23 mouse cellular contexts compared by ENCODE assay signal in genomic region chr11:75990965-75991835, GRCm38 (mm10). TPM values are rescaled to one million over a fixed set of nuclear protein-coding genes. Genes with fewer than 3 reads are reported as not detected.
A peak's percentile ranks its signal among the peaks of the same experiment; 100 is the strongest.
DNase-seq lines count a peak whose midpoint lies in the region; ATAC-seq and TF ChIP-seq lines count a peak whose summit lies in the region.
"Had no signal": no experiment of that assay in that cellular context is flagged by ENCODE, and none has a peak within 500 bp of the region (broad histone marks: within the 10 kb centered on the region; RNA-seq: fewer than 3 reads in every experiment).

No protein-coding gene starts in this region.

- TF ChIP-seq CTCF in forebrain, postnatal 0 days (IDR thresholded peaks at IDR 0.05; ENCODE audit: low read depth), result 0 out of 2 replicates have a peak, but pooled peaks have one; percentile 24
- TF ChIP-seq CTCF in liver, postnatal 0 days (IDR thresholded peaks at IDR 0.05; ENCODE audit: low read depth), result peak; percentile 33
- peak; percentile 36 for TF ChIP-seq CTCF in Patski (IDR thresholded peaks at IDR 0.05)

- no peaks in the 10 kb centered on the region for H3K36me3 ChIP-seq in forebrain, postnatal 0 days (ENCODE audit: insufficient read depth)
- H3K36me3 ChIP-seq in forebrain, embryonic 13.5 days (ENCODE audit: poor library complexity, severe bottlenecking), result no peaks in the 10 kb centered on the region
- H3K36me3 ChIP-seq in liver, postnatal 0 days (replicated peaks; ENCODE audit: insufficient read depth, low read length), result no peaks in the 10 kb centered on the region
- no peaks in the 10 kb centered on the region for H3K36me3 ChIP-seq in liver, embryonic 11.5 days (ENCODE audit: control insufficient read depth, insufficient read depth, low read length)
- H3K36me3 ChIP-seq: embryonic facial prominence, embryonic 12.5 days; heart, embryonic 15.5 days; hindbrain, embryonic 10.5 days; kidney, embryonic 15.5 days had no signal

- POLR2A ChIA-PET in Patski (lab: Charles Lee), result no interaction called here

- DNase-seq in forebrain, postnatal 0 days, result no peak
- DNase-seq in liver, postnatal 0 days, result no peak
- DNase-seq in liver, embryonic 11.5 days (ENCODE audit: low spot score), result no peak
- no peak for DNase-seq in Patski (ENCODE audit: low read depth, low spot score)
- DNase-seq in layer of hippocampus, adult 9-11 months, result peak; percentile 73
- DNase-seq in neural tube, embryonic 10.5 days (ENCODE audit: extremely low spot score, low spot score), result no peak
- DNase-seq: adrenal gland, adult 2 months; cerebellum, adult 18-20 months; gastrocnemius, postnatal 14 days; heart, adult 2 months; liver; lung, postnatal 10 days; right cerebral cortex, postnatal 14 days had no signal

- no peaks in the 10 kb centered on the region for H3K4me1 ChIP-seq in forebrain, postnatal 0 days (ENCODE audit: insufficient read depth)
- 0 out of 2 replicates have a peak, but pooled peaks cover 3% of the 10 kb centered on the region for H3K4me1 ChIP-seq in forebrain, embryonic 13.5 days
- H3K4me1 ChIP-seq in liver, postnatal 0 days (ENCODE audit: insufficient read depth), result no peaks in the 10 kb centered on the region
- no peaks in the 10 kb centered on the region for H3K4me1 ChIP-seq in liver, embryonic 11.5 days (replicated peaks; ENCODE audit: control insufficient read depth, insufficient read depth, low read length)
- H3K4me1 ChIP-seq: heart, embryonic 15.5 days had no signal

- no peaks in the 10 kb centered on the region for H3K9me3 ChIP-seq in forebrain, postnatal 0 days (ENCODE audit: low read length)
- no peaks in the 10 kb centered on the region for H3K9me3 ChIP-seq in forebrain, embryonic 13.5 days (replicated peaks)
- no peaks in the 10 kb centered on the region for H3K9me3 ChIP-seq in liver, postnatal 0 days (ENCODE audit: low read length)
- no peaks in the 10 kb centered on the region for H3K9me3 ChIP-seq in liver, embryonic 11.5 days (ENCODE audit: control insufficient read depth, low read length)
- H3K9me3 ChIP-seq: embryonic facial prominence, embryonic 12.5 days; heart, embryonic 15.5 days; hindbrain, embryonic 10.5 days; kidney, embryonic 15.5 days had no signal

- WGBS in forebrain, postnatal 0 days, result 81% methylated on average over 15 of the region's 15 CpGs
- 80% methylated on average over 15 of the region's 15 CpGs for WGBS in forebrain, embryonic 13.5 days
- 75% methylated on average over 15 of the region's 15 CpGs for WGBS in liver, postnatal 0 days (ENCODE audit: insufficient replicate concordance)
- 70% methylated on average over 15 of the region's 15 CpGs for WGBS in liver, embryonic 11.5 days

- H3K4me3 ChIP-seq in forebrain, postnatal 0 days (ENCODE audit: low read depth, low read length), result no peak overlapping the region
- no peak overlapping the region for H3K4me3 ChIP-seq in forebrain, embryonic 13.5 days
- H3K4me3 ChIP-seq in liver, postnatal 0 days (ENCODE audit: low read depth, low read length), result no peak overlapping the region
- no peak overlapping the region for H3K4me3 ChIP-seq in liver, embryonic 11.5 days (ENCODE audit: low read depth, low read length)
- H3K4me3 ChIP-seq: embryonic facial prominence, embryonic 12.5 days; heart, adult 2 months; heart, embryonic 15.5 days; hindbrain, embryonic 10.5 days; kidney, embryonic 15.5 days had no signal

- in situ Hi-C loops in Patski (cut with MboI; ENCODE audit: low pct_unique_long_range_greater_than_20kb), result no loop called here

- H3K27ac ChIP-seq in forebrain, postnatal 0 days (ENCODE audit: low read depth, low read length), result no peak overlapping the region
- no peak overlapping the region for H3K27ac ChIP-seq in forebrain, embryonic 13.5 days
- no peak overlapping the region for H3K27ac ChIP-seq in liver, postnatal 0 days (ENCODE audit: low read depth)
- no peak overlapping the region for H3K27ac ChIP-seq in liver, embryonic 11.5 days (ENCODE audit: low read depth, low read length)
- H3K27ac ChIP-seq: embryonic facial prominence, embryonic 12.5 days; heart, adult 2 months; heart, embryonic 15.5 days; hindbrain, embryonic 10.5 days; kidney, embryonic 15.5 days had no signal

- no peak for ATAC-seq in forebrain, postnatal 0 days
- no peak for ATAC-seq in forebrain, embryonic 13.5 days
- ATAC-seq in liver, postnatal 0 days, result no peak
- ATAC-seq in liver, embryonic 11.5 days (replicated peaks; ENCODE audit: low FRiP score), result no peak
- no peak for ATAC-seq in Patski
- no peak for ATAC-seq in erythroid progenitor cell, adult 5-6 weeks (replicated peaks; ENCODE audit: low FRiP score, poor library complexity, severe bottlenecking)
- ATAC-seq: CD4-positive, CD25-positive, alpha-beta regulatory T cell, adult 4 months; inflammation-experienced regulatory T-cells, adult 6 months had no signal

- no peak overlapping the region for H3K9ac ChIP-seq in forebrain, postnatal 0 days
- no peak overlapping the region for H3K9ac ChIP-seq in forebrain, embryonic 13.5 days
- no peak overlapping the region for H3K9ac ChIP-seq in liver, postnatal 0 days (replicated peaks)
- no peak overlapping the region for H3K9ac ChIP-seq in liver, embryonic 11.5 days (ENCODE audit: low read depth, low read length)
- H3K9ac ChIP-seq: embryonic facial prominence, embryonic 12.5 days; heart, embryonic 15.5 days; kidney, embryonic 15.5 days had no signal

- no peak overlapping the region for H3K4me2 ChIP-seq in forebrain, postnatal 0 days (ENCODE audit: low read depth)
- no peak overlapping the region for H3K4me2 ChIP-seq in forebrain, embryonic 13.5 days
- H3K4me2 ChIP-seq in liver, postnatal 0 days (ENCODE audit: low read depth, low read length), result no peak overlapping the region
- H3K4me2 ChIP-seq in liver, embryonic 11.5 days, result no peak overlapping the region
- H3K4me2 ChIP-seq: embryonic facial prominence, embryonic 12.5 days; heart, embryonic 15.5 days; kidney, embryonic 15.5 days had no signal

- H3K27me3 ChIP-seq in forebrain, postnatal 0 days (ENCODE audit: insufficient read depth, low read length), result no peaks in the 10 kb centered on the region
- H3K27me3 ChIP-seq in forebrain, embryonic 13.5 days, result no peaks in the 10 kb centered on the region
- no peaks in the 10 kb centered on the region for H3K27me3 ChIP-seq in liver, postnatal 0 days (ENCODE audit: insufficient read depth, low read length)
- 0 out of 2 replicates have a peak, but pooled peaks cover 3% of the 10 kb centered on the region for H3K27me3 ChIP-seq in liver, embryonic 11.5 days (replicated peaks; ENCODE audit: control insufficient read depth, insufficient read depth, low read length)
- peaks cover 3% of the 10 kb centered on the region for H3K27me3 ChIP-seq in Patski
- H3K27me3 ChIP-seq: embryonic facial prominence, embryonic 12.5 days; heart, embryonic 15.5 days; kidney, embryonic 15.5 days had no signal

- no peak for TF ChIP-seq EP300 in liver, postnatal 0 days (IDR thresholded peaks at IDR 0.05; ENCODE audit: low read depth)

- CTCF ChIA-PET in Patski (lab: Charles Lee), result no interaction called here

RNA-seq across cellular contexts. Expression of gene 1700016K19Rik, which starts 8.5 kb away (rescaled TPM):
- 5.0 and 10.0 TPM in 2 replicates for total RNA-seq in forebrain, postnatal 0 days (2014; rRNA removed)
- 7.7 and 8.0 TPM in 2 replicates for polyA plus RNA-seq in forebrain, postnatal 0 days (2015; fragmentation: Nextera tagmentation; extraction: Ambion mirVana)
- polyA plus RNA-seq in forebrain, embryonic 13.5 days (2015; fragmentation: Nextera tagmentation; extraction: Ambion mirVana), result 1.5 and 1.9 TPM in 2 replicates
- polyA plus RNA-seq in liver, postnatal 0 days (2015; fragmentation: Nextera tagmentation; extraction: Ambion mirVana), result not detected in 2 replicates
- not detected in 2 replicates for polyA plus RNA-seq in liver, embryonic 11.5 days (2014; fragmentation: Nextera tagmentation; extraction: Ambion mirVana)
- polyA plus RNA-seq in Patski (2021), result 0.19 TPM
- total RNA-seq in erythroid progenitor cell, adult 5-6 weeks (2015; ENCODE audit: low replicate concordance), result not detected in 2 replicates
- total RNA-seq in erythroid progenitor cell, adult 5-6 weeks (2017; ENCODE audit: low replicate concordance), result not detected in 2 replicates
- total RNA-seq: adrenal gland, adult 2 months; common myeloid progenitor, adult 5-6 weeks; gastrocnemius, postnatal 14 days; heart, adult 2 months; megakaryocyte-erythroid progenitor cell, adult 5-6 weeks had no signal
- polyA plus RNA-seq: adrenal gland, adult 2 months; CD4-positive, CD25-positive, alpha-beta regulatory T cell, adult 4 months had no signal

RNA-seq across cellular contexts. Expression of gene Rflnb, which starts 36.4 kb away (rescaled TPM):
- total RNA-seq in forebrain, postnatal 0 days (2014; rRNA removed), result 11.6 and 12.7 TPM in 2 replicates
- 9.1 and 14.0 TPM in 2 replicates for polyA plus RNA-seq in forebrain, postnatal 0 days (2015; fragmentation: Nextera tagmentation; extraction: Ambion mirVana)
- 4.9 and 5.3 TPM in 2 replicates for polyA plus RNA-seq in forebrain, embryonic 13.5 days (2015; fragmentation: Nextera tagmentation; extraction: Ambion mirVana)
- 7.8 and 7.9 TPM in 2 replicates for polyA plus RNA-seq in liver, postnatal 0 days (2015; fragmentation: Nextera tagmentation; extraction: Ambion mirVana)
- polyA plus RNA-seq in liver, embryonic 11.5 days (2014; fragmentation: Nextera tagmentation; extraction: Ambion mirVana), result 7.5 and 7.9 TPM in 2 replicates
- 3.5 TPM for polyA plus RNA-seq in Patski (2021)
- total RNA-seq in erythroid progenitor cell, adult 5-6 weeks (2015; ENCODE audit: low replicate concordance), result 8.8 and 11.5 TPM in 2 replicates
- total RNA-seq in erythroid progenitor cell, adult 5-6 weeks (2017; ENCODE audit: low replicate concordance), result 6.7 and 7.2 TPM in 2 replicates

RNA-seq across cellular contexts. Expression of gene Rph3al, which starts 53.0 kb away (rescaled TPM):
- 1.4 and 1.9 TPM in 2 replicates for total RNA-seq in forebrain, postnatal 0 days (2014; rRNA removed)
- polyA plus RNA-seq in forebrain, postnatal 0 days (2015; fragmentation: Nextera tagmentation; extraction: Ambion mirVana), result 1.5 and 2.4 TPM in 2 replicates
- 1.1 and 1.3 TPM in 2 replicates for polyA plus RNA-seq in forebrain, embryonic 13.5 days (2015; fragmentation: Nextera tagmentation; extraction: Ambion mirVana)
- 0.83 and 0.86 TPM in 2 replicates for polyA plus RNA-seq in liver, postnatal 0 days (2015; fragmentation: Nextera tagmentation; extraction: Ambion mirVana)
- 1.4 and 1.5 TPM in 2 replicates for polyA plus RNA-seq in liver, embryonic 11.5 days (2014; fragmentation: Nextera tagmentation; extraction: Ambion mirVana)
- polyA plus RNA-seq in Patski (2021), result 14.4 TPM
- total RNA-seq in erythroid progenitor cell, adult 5-6 weeks (2015; ENCODE audit: low replicate concordance), result 6.1 and 7.1 TPM in 2 replicates
- total RNA-seq in erythroid progenitor cell, adult 5-6 weeks (2017; ENCODE audit: low replicate concordance), result 0.98 and 7.4 TPM in 2 replicates
